8 mouse cellular contexts compared by ENCODE assay signal in genomic region chr13:31800581-31801576, GRCm38 (mm10). TPM values are rescaled to one million over a fixed set of nuclear protein-coding genes. Genes with fewer than 3 reads are reported as not detected.
DNase-seq lines count a peak whose midpoint lies in the region; ATAC-seq and TF ChIP-seq lines count a peak whose summit lies in the region.

No protein-coding gene starts in this region.

- peak; percentile 70 for TF ChIP-seq CTCF in cerebellum, adult 2 months (IDR thresholded peaks at IDR 0.05; ENCODE audit: borderline replicate concordance, insufficient read depth, low read depth, low read length)
- peak; percentile 87 for TF ChIP-seq CTCF in layer of hippocampus, adult 2 months (conservative IDR thresholded peaks at IDR 0.05)
- TF ChIP-seq CTCF in lung, embryonic 14.5 days (IDR thresholded peaks at IDR 0.05; ENCODE audit: low read depth) = peak; percentile 98

- peak; percentile 69 for DNase-seq in ES-CJ7 (ENCODE audit: low read depth, low spot score)
- DNase-seq in cerebellum, adult 2 months = peak; percentile 62 to 75
- peak; percentile 94 for DNase-seq in heart, postnatal 4 days
- DNase-seq in layer of hippocampus, adult 2 months (ENCODE audit: low spot score in 2 of 2) = peak; percentile 61 to 86
- DNase-seq in lung, embryonic 14.5 days = peak; percentile 93
- DNase-seq in ovary, adult 18-20 months (ENCODE audit: low spot score) = peak; percentile 47
- DNase-seq in thymus, postnatal 10 days (ENCODE audit: low spot score in 2 of 2) = peak; percentile 51 to 83

- H3K36me3 ChIP-seq in lung, embryonic 14.5 days (ENCODE audit: insufficient read depth) = no peaks in the 10 kb centered on the region

- H3K4me2 ChIP-seq in lung, embryonic 14.5 days = peak overlapping the region; percentile 66

- no peak overlapping the region for H3K27ac ChIP-seq in cerebellum, adult 2 months (ENCODE audit: insufficient read depth, low read length)
- peak overlapping the region; percentile 33; the same call in 1 of the 2 replicates for H3K27ac ChIP-seq in layer of hippocampus, adult 2 months
- H3K27ac ChIP-seq in lung, embryonic 14.5 days (ENCODE audit: low read depth) = no peak overlapping the region

- no peak for TF ChIP-seq POLR2A in cerebellum, adult 2 months (IDR thresholded peaks at IDR 0.05; ENCODE audit: borderline replicate concordance, insufficient read depth, low read length)

- H3K4me1 ChIP-seq in cerebellum, adult 2 months (ENCODE audit: control insufficient read depth, insufficient read depth, low read length) = no peaks in the 10 kb centered on the region; the same call in 1 of the 2 replicates
- no peaks in the 10 kb centered on the region; the same call in 1 of the 2 replicates for H3K4me1 ChIP-seq in lung, embryonic 14.5 days (ENCODE audit: insufficient read depth)

- WGBS in cerebellum, adult 2 months = 3% methylated on average over 43 of the region's 43 CpGs
- WGBS in lung, embryonic 14.5 days = 1% methylated on average over 43 of the region's 43 CpGs

- H3K27me3 ChIP-seq in cerebellum, adult 2 months (ENCODE audit: control insufficient read depth, insufficient read depth, low read length) = peaks cover 11% of the 10 kb centered on the region
- peaks cover 88% of the 10 kb centered on the region for H3K27me3 ChIP-seq in lung, embryonic 14.5 days (ENCODE audit: insufficient read depth, low read length)

- peak; percentile 84 for ATAC-seq in frontal cortex, adult (ENCODE audit: low TSS enrichment)
- ATAC-seq in lung, embryonic 14.5 days (ENCODE audit: insufficient read depth) = peak; percentile 63

- H3K4me3 ChIP-seq in cerebellum, adult 2 months (replicated peaks; ENCODE audit: insufficient read depth, low read depth, low read length) = peak overlapping the region; percentile 23
- peak overlapping the region; percentile 47 for H3K4me3 ChIP-seq in layer of hippocampus, adult 2 months
- H3K4me3 ChIP-seq in lung, embryonic 14.5 days (ENCODE audit: low read depth, low read length) = peak overlapping the region; percentile 33

- H3K9me3 ChIP-seq in lung, embryonic 14.5 days (ENCODE audit: low read depth, low read length) = no peaks in the 10 kb centered on the region

- H3K9ac ChIP-seq in lung, embryonic 14.5 days = 0 out of 2 replicates have a peak overlapping the region, but pooled peaks have one; percentile 1

RNA-seq across cellular contexts. Expression of gene Foxc1, which starts 5.6 kb away (rescaled TPM):
- polyA plus RNA-seq in cerebellum, adult 2 months (2012; rRNA removed) = 1.9 and 2.0 TPM in 2 replicates
- 10 to 100 TPM in 1 of 2 experiments, 1 to 10 TPM in 1; 8.7 to 10.1 TPM for total RNA-seq in heart, postnatal 4 days (2021)
- 1 to 10 TPM; 4.2 to 5.2 TPM for total RNA-seq in layer of hippocampus, adult 2 months (2021)
- polyA plus RNA-seq in lung, embryonic 14.5 days (2014; fragmentation: Nextera tagmentation; extraction: Ambion mirVana) = 0.63 and 0.74 TPM in 2 replicates
